Mouse (Mus musculus): ENCODE measurements around the gene Hhipl1. TPM values are rescaled to one million over a fixed set of nuclear protein-coding genes. Genes with fewer than 3 reads are reported as not detected.

The Hhipl1 gene
- not detected in 2 replicates for polyA plus RNA-seq (2012; ENCODE audit: insufficient read depth, insufficient read length, missing spikeins)

- Histone ChIP-seq H3K4me1 (ENCODE audit: control insufficient read depth, insufficient read depth, insufficient read length, low read length) (peaks cover 5% of the 10 kb centered on the region), H3K4me3 (ENCODE audit: insufficient read depth, low read depth, low read length) (peak within 1 kb of the TSS; percentile 66), H3K27ac (replicated peaks; ENCODE audit: low read depth, low read length) (no peak within 1 kb of the TSS)
Observed at GRCm38 (mm10) chr12:108305812-108306794, at the start of gene Hhipl1. TSS of gene Hhipl1 (plus strand) at chr12:108306270.

- Histone ChIP-seq H3K4me3 (ENCODE audit: insufficient read depth, low read depth, low read length) (no peak overlapping the region), H3K4me1 (ENCODE audit: control insufficient read depth, insufficient read depth, insufficient read length, low read length) (peaks cover 45% of the 10 kb centered on the region), H3K27ac (replicated peaks; ENCODE audit: low read depth, low read length) (no peak overlapping the region)
Observed at GRCm38 (mm10) chr12:108256734-108257133, 49.3 kb upstream of the Hhipl1 start.

- no peak overlapping the region for H3K27ac ChIP-seq (replicated peaks; ENCODE audit: low read depth, low read length)
- no peak overlapping the region for H3K4me3 ChIP-seq (ENCODE audit: insufficient read depth, low read depth, low read length)
- peaks cover 30% of the 10 kb centered on the region for H3K4me1 ChIP-seq (ENCODE audit: control insufficient read depth, insufficient read depth, insufficient read length, low read length)
Observed at GRCm38 (mm10) chr12:108259322-108260049, 46.6 kb upstream of the Hhipl1 start.

GRCm38 (mm10) chr12:108260950-108261349 is 45.1 kb upstream of the Hhipl1 start:
- H3K4me3 ChIP-seq (ENCODE audit: insufficient read depth, low read depth, low read length), result no peak overlapping the region
- H3K27ac ChIP-seq (replicated peaks; ENCODE audit: low read depth, low read length), result no peak overlapping the region
- peaks cover 25% of the 10 kb centered on the region for H3K4me1 ChIP-seq (ENCODE audit: control insufficient read depth, insufficient read depth, insufficient read length, low read length)

- H3K27ac ChIP-seq (replicated peaks; ENCODE audit: low read depth, low read length), result peak overlapping the region; percentile 52
- no peak overlapping the region for H3K4me3 ChIP-seq (ENCODE audit: insufficient read depth, low read depth, low read length)
- H3K4me1 ChIP-seq (ENCODE audit: control insufficient read depth, insufficient read depth, insufficient read length, low read length), result peaks cover 45% of the 10 kb centered on the region
Observed at GRCm38 (mm10) chr12:108264918-108265317, 41.2 kb upstream of the Hhipl1 start.

DNA sequence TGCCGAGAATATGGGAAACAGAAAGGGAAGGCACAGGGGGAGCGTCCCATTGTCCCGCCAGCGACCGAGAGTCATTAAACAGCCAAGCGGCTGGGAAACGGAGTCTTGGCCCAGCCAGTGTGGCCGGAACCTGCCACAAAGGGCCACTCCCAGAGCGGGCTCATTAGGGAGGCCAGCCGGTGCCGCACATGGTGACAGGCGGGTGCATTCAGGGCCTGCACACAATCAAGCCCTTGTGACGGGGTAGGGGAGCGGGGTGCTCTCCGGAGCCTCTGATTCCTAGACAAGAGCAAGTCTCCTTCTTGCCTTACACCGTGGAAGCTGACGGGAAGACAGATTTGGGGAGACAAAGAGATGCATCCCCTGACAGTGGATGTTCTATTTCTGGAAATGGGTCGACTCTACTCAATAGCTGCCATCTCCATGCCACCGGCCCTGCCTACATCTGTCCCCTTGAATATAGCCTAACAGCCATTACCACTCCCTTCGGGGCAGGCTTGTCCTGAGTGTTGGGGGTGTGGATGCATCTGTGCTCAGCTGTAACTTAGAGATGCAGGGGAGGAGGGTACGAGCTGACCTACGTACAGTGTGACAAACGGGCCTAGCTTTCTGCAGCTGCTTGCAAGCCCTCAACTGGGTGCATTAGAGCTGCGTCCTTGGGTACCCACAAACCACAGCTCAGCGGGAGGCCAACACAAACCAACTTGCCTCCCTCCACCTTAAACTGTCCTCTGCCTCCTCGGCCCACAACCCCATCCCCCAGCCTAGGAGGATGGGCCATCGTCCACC is 40.0 kb upstream of the Hhipl1 start:
- peak overlapping the region; percentile 81 for H3K27ac ChIP-seq (replicated peaks; ENCODE audit: low read depth, low read length)
- H3K4me3 ChIP-seq (ENCODE audit: insufficient read depth, low read depth, low read length), result no peak overlapping the region
- H3K4me1 ChIP-seq (ENCODE audit: control insufficient read depth, insufficient read depth, insufficient read length, low read length), result peaks cover 54% of the 10 kb centered on the region

- Histone ChIP-seq H3K4me3 (ENCODE audit: insufficient read depth, low read depth, low read length) (no peak overlapping the region), H3K27ac (replicated peaks; ENCODE audit: low read depth, low read length) (peak overlapping the region; percentile 92), H3K4me1 (ENCODE audit: control insufficient read depth, insufficient read depth, insufficient read length, low read length) (peaks cover 64% of the 10 kb centered on the region)
Observed at GRCm38 (mm10) chr12:108267653-108268052, 38.4 kb upstream of the Hhipl1 start.

GRCm38 (mm10) chr12:108268970-108269369 is 37.1 kb upstream of the Hhipl1 start:
- Histone ChIP-seq H3K4me3 (ENCODE audit: insufficient read depth, low read depth, low read length) (no peak overlapping the region), H3K27ac (replicated peaks; ENCODE audit: low read depth, low read length) (peak overlapping the region; percentile 26), H3K4me1 (ENCODE audit: control insufficient read depth, insufficient read depth, insufficient read length, low read length) (peaks cover 68% of the 10 kb centered on the region)

- Histone ChIP-seq H3K4me1 (ENCODE audit: control insufficient read depth, insufficient read depth, insufficient read length, low read length) (peaks cover 62% of the 10 kb centered on the region), H3K4me3 (ENCODE audit: insufficient read depth, low read depth, low read length) (no peak overlapping the region), H3K27ac (replicated peaks; ENCODE audit: low read depth, low read length) (0 out of 2 replicates have a peak overlapping the region, but pooled peaks have one; percentile 3)
Observed at GRCm38 (mm10) chr12:108269699-108270098, 36.4 kb upstream of the Hhipl1 start.

GRCm38 (mm10) chr12:108270240-108270919 is 35.7 kb upstream of the Hhipl1 start:
- Histone ChIP-seq H3K27ac (replicated peaks; ENCODE audit: low read depth, low read length) (0 out of 2 replicates have a peak overlapping the region, but pooled peaks have one; percentile 3), H3K4me1 (ENCODE audit: control insufficient read depth, insufficient read depth, insufficient read length, low read length) (peaks cover 60% of the 10 kb centered on the region), H3K4me3 (ENCODE audit: insufficient read depth, low read depth, low read length) (peak overlapping the region; percentile 24; the same call in 1 of the 2 replicates)

- H3K4me3 ChIP-seq (ENCODE audit: insufficient read depth, low read depth, low read length), result no peak overlapping the region
- peaks cover 56% of the 10 kb centered on the region for H3K4me1 ChIP-seq (ENCODE audit: control insufficient read depth, insufficient read depth, insufficient read length, low read length)
Observed at GRCm38 (mm10) chr12:108271351-108272142, 34.5 kb upstream of the Hhipl1 start.

GRCm38 (mm10) chr12:108272143-108272635 is 33.9 kb upstream of the Hhipl1 start:
- Histone ChIP-seq H3K4me1 (ENCODE audit: control insufficient read depth, insufficient read depth, insufficient read length, low read length) (peaks cover 54% of the 10 kb centered on the region), H3K27ac (replicated peaks; ENCODE audit: low read depth, low read length) (no peak overlapping the region), H3K4me3 (ENCODE audit: insufficient read depth, low read depth, low read length) (no peak overlapping the region)

More at GRCm38 (mm10) chr12:108271351-108272142, 34.5 kb upstream of the Hhipl1 start:
- no peak overlapping the region for H3K27ac ChIP-seq (replicated peaks; ENCODE audit: low read depth, low read length)

Data from brown adipose tissue, adult 24 weeks (tissue).